Mouse (Mus musculus) heart, postnatal 25 days (tissue): ENCODE data around the gene Olfr1205. TPM values are rescaled to one million over a fixed set of nuclear protein-coding genes. Genes with fewer than 3 reads are reported as not detected.

Experiments used
- DNase-seq: peaks from one replicate; pipeline ENCODE4 v3.0.0; 2022; ENCODE audit warnings: low spot score
- intact Hi-C: fragments of 180-260 bp; cut with DNase I; formaldehyde crosslinking; loops from one replicate; pipeline ENCODE4 v1.15.1; 2025
- total RNA-seq, 2 experiments: library from RNA; stranded (reverse); gene quantifications; 2 replicates each; pipeline ENCODE4 v1.2.3; 2021

Gene Olfr1205
- not detected for total RNA-seq

GRCm38 (mm10) chr2:88829437-88829836 is at the start of gene Olfr1205:
Olfr1205 (plus strand) TSS chr2:88829737.
- DNase-seq = no peak
- intact Hi-C loops = no loop called here

GRCm38 (mm10) chr2:88792736-88793135 is 36.8 kb upstream of the Olfr1205 start, which contains the start of gene Olfr1201:
Olfr1201 (plus strand) TSS chr2:88793036.
- intact Hi-C loops = no loop called here
- no peak for DNase-seq

- intact Hi-C loops = no loop called here
- DNase-seq = no peak
Measured at GRCm38 (mm10) chr2:88814196-88814595, 15.3 kb upstream of the Olfr1205 start, which contains the start of gene Olfr1202. Olfr1202 (plus strand) TSS chr2:88814496.

GRCm38 (mm10) chr2:88838477-88838876 is 8.9 kb downstream of the Olfr1205 start:
- intact Hi-C loops = no loop called here
- no peak for DNase-seq

GRCm38 (mm10) chr2:88848992-88849391 is 19.5 kb downstream of the Olfr1205 start, which contains the start of gene Olfr1204:
Olfr1204 (plus strand) TSS chr2:88849292.
- intact Hi-C loops = no loop called here
- no peak for DNase-seq

- intact Hi-C loops = no loop called here
- no peak for DNase-seq
Measured at GRCm38 (mm10) chr2:88862931-88863330, 33.4 kb downstream of the Olfr1205 start, which contains the start of gene Olfr1206. Olfr1206 (plus strand) TSS chr2:88863231.

Other genes starting within 250 kb of the Olfr1205 start
- gene Olfr1189, start 243.3 kb upstream of the Olfr1205 start, total RNA-seq = not detected
- gene Olfr1191-ps1, start 189.2 kb upstream of the Olfr1205 start, total RNA-seq = not detected
- not detected for gene Olfr1192-ps1, start 181.2 kb upstream of the Olfr1205 start, total RNA-seq
- not detected for gene Olfr1193, start 154.1 kb upstream of the Olfr1205 start, total RNA-seq
- gene Olfr1195, start 140.6 kb upstream of the Olfr1205 start, total RNA-seq = not detected
- gene Olfr1196, start 125.1 kb upstream of the Olfr1205 start, total RNA-seq = not detected
- gene Olfr1197, start 97.4 kb upstream of the Olfr1205 start, total RNA-seq = not detected
- gene Olfr1198, start 78.4 kb upstream of the Olfr1205 start, total RNA-seq = not detected
- gene Olfr1199, start 69.3 kb upstream of the Olfr1205 start, total RNA-seq = not detected
- gene Olfr1200, start 59.2 kb upstream of the Olfr1205 start, total RNA-seq = not detected
- gene Olfr1201, start 36.7 kb upstream of the Olfr1205 start, total RNA-seq = not detected
- gene Olfr1202, start 15.2 kb upstream of the Olfr1205 start, total RNA-seq = not detected
- gene Olfr1204, start 19.6 kb downstream of the Olfr1205 start, total RNA-seq = not detected
- gene Olfr1206, start 33.5 kb downstream of the Olfr1205 start, total RNA-seq = not detected
- not detected for gene Olfr1208, start 72.6 kb downstream of the Olfr1205 start, total RNA-seq
- not detected for gene Olfr1209, start 85.4 kb downstream of the Olfr1205 start, total RNA-seq
- not detected for gene Olfr1211, start 108.4 kb downstream of the Olfr1205 start, total RNA-seq
- gene Olfr1212, start 124.2 kb downstream of the Olfr1205 start, total RNA-seq = not detected
- gene Gm13762, start 150.5 kb downstream of the Olfr1205 start, total RNA-seq = not detected
- gene Olfr1214, start 162.9 kb downstream of the Olfr1205 start, total RNA-seq = not detected
- gene Olfr1215, start 177.2 kb downstream of the Olfr1205 start, total RNA-seq = not detected
- gene Olfr1216, start 188.6 kb downstream of the Olfr1205 start, total RNA-seq = not detected
- not detected for gene Olfr1217, start 202.3 kb downstream of the Olfr1205 start, total RNA-seq
- not detected for gene Olfr1218, start 231.4 kb downstream of the Olfr1205 start, total RNA-seq